Mouse (Mus musculus): ENCODE data around the gene Prpf8.

Gene Prpf8

DNA sequence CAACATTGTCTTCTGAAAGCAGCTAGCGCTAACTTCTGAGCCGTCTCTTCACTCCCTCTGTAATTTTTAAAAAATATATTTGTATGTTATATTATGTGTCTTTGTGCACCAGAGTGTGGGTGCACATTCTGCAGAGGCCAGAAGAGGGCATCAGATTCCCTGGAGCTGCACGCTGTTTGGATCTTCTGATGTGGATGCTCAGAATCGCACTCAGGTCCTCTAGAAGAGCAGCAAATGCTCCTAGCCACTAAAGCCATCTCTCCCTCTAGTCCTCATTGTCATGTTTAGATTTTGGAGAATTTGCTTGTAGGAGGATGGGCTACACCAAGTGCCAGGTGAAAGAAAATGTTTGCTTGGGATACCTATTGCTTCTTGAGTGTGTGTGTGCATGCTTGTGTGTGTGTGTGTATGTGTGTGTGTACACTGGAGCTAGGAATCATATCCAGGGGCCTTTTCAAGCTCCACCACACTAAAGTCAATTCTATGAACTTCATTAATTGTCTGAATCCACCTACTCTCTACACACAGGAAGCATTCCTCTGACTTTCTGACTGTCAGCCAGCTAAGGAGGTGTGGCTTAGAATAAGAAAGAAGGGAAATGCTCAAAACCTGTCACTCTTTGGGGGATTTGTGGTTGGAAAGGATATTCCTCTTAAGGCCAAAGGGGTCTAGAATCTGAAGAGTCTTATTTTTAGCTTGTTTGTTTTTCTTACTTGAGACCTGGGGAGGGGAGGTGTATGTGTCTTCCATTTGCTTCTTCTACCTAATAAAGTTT is 19.7 kb upstream of the Prpf8 start:
- TF ChIP-seq GATA4 (IDR thresholded peaks at IDR 0.05; ENCODE audit: insufficient replicate concordance, low read length), result no peak

DNA sequence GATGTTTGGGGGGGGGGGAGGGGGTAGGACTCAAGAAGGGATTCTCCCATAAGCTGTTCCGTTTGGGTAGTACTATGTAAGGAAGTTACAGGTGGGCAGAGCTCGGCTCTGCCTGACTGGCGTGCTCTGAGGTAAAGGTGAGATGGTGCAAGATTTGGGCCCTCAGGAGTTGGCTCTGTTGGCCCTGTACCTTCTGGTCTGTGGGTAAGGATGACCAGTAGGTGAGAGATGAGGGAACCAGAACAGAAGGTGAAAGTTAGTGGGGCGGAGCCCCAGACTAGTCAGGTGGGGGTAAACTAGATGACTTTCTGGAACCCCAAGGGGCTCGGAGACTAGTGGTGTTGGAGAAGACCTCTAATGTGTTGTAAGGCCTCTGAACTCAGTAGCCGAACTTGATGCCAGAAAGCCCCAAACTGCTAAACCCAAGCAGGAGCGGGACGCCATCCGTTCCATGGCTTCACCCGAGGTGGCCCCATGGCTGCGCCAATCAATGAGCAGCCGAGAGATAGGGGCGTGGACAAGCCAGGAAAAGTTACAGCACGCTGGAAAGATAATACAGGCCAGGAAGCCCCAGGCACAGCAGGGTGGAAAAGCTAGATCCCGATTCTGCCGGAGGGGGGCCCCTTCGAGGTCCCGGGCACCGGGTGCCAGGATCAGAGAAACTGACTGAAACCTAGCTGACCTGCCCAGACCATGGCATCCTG is 19.0 kb upstream of the Prpf8 start:
- TF ChIP-seq GATA4 (IDR thresholded peaks at IDR 0.05; ENCODE audit: insufficient replicate concordance, low read length), result peak; percentile 94; the same call in 1 of the 2 replicates

DNA sequence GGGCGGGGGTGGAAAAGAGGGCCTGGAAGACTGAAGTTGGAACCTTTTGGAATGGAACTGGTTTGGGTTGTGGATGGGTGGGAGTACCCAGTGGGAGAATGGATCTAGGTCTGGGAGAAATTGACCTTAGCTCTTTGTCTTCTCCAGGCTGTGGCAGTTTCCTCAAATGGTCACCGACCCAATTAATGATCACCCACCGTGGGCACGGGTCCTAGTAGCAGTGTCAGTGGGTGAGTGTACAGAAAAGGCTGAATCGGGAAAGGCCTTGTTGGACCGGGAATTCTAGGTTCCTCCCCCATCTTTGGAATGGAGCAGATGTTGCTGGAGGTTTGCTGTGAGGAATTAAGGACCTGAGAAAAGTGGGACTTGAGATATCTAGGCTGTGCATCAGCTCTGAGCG is 18.2 kb upstream of the Prpf8 start:
- no peak for TF ChIP-seq GATA4 (IDR thresholded peaks at IDR 0.05; ENCODE audit: insufficient replicate concordance, low read length)

DNA sequence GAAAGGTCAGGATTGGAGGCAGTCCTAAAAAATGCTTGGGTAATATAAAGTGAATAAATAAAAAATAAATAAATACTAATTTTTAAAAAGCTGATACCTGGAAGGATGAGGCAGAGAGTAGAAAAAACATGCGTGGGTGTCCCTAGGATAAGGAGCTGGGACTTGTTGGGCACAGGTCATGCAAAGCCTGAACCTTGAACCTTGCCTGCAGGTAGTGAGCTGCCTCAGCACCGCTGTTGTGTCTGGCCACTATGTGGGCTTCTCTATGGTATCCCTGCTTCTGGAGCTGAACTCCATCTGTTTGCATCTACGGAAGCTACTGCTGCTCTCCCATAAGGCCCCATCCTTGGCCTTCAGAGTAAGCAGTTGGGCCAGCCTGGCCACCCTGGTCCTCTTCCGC is 17.4 kb upstream of the Prpf8 start:
- TF ChIP-seq GATA4 (IDR thresholded peaks at IDR 0.05; ENCODE audit: insufficient replicate concordance, low read length), result no peak

DNA sequence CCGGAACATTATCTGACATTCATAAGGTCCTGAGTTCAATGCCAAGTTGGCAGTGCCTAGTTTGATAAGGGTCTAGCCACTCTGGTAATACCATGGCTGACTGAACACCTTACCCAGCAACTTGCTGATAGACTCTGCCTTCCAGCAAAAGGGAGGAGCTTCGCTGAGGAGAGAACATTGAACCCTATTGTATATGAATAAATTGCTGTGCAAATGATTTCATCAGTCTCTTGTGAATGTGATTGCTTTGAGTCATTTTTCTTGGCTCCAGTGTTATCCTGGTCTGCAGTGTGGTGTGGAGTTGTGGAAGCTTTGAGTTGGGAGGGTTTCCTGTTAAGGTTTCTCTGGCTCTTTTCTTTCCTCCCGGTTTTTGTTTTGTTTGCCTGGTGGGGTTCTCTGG is 15.9 kb upstream of the Prpf8 start:
- TF ChIP-seq GATA4 (IDR thresholded peaks at IDR 0.05; ENCODE audit: insufficient replicate concordance, low read length), result no peak

DNA sequence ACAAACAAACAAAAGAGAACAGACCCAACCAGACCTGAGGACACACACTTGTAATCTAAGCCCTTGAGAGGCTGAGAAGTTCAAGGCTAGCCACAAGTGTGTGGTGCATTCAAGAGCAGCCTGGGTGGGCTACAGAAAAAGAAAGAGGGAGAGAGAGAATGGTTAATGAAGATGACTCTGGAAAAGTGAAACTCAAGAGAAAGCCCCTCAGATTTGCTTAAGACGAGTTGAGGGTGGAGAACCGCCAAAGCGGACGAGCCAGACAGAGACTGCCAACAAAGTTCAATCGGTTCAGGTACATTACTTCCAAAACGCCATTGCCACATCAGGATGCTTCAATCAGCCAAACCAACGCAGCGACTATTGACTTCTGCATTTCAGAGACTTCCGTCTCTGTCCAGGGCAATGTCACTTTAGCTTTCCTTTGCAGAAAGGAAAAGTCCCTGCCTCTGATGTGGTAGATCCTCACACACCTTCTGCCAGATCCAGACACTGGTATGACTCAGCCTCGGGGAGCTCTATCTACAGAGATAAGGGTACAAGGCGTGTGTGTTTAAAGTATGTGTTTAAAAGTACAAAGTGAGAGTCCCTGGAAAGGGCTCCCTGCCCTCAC is 14.0 kb upstream of the Prpf8 start:
- TF ChIP-seq GATA4 (IDR thresholded peaks at IDR 0.05; ENCODE audit: insufficient replicate concordance, low read length), result no peak

DNA sequence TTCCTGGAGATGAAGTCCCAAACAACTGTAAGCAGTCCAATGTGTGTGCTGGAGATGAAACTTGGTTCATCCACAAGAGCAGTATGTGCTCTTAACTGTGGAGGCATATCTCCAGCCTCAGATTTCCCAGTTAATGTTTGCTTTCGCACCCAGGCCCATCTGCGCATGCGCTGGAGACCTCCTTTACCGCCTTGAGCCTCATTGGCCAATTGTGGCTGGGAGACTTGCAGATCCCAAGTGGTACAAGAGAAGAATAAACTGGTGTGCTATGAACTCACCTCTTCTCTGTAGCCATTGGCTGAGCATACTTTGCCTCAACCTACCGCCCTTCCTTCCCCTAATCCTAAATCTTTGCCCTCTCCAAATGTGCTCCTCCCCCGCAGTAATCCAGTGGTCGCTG is 13.2 kb upstream of the Prpf8 start:
- TF ChIP-seq GATA4 (IDR thresholded peaks at IDR 0.05; ENCODE audit: insufficient replicate concordance, low read length), result no peak

DNA sequence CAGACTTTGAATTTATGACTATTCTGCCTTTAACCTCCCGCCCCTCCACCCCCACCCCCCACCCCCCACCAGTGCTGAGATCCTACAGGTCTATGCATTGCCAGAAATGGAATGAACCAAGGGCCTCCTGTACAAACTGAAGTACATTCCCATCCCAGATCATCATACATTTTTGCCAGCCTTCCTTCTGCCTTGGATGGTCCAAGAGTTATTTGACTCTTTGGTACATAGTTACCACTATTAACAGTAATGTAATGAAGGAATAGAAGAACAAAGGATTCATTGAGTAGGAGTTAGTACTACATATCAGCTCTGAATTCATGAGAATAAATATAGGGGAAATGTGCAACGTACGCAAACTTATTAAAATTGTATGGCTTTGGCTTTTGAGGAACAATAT is 424 bp upstream of the Prpf8 start:
- TF ChIP-seq GATA4 (IDR thresholded peaks at IDR 0.05; ENCODE audit: insufficient replicate concordance, low read length), result no peak

DNA sequence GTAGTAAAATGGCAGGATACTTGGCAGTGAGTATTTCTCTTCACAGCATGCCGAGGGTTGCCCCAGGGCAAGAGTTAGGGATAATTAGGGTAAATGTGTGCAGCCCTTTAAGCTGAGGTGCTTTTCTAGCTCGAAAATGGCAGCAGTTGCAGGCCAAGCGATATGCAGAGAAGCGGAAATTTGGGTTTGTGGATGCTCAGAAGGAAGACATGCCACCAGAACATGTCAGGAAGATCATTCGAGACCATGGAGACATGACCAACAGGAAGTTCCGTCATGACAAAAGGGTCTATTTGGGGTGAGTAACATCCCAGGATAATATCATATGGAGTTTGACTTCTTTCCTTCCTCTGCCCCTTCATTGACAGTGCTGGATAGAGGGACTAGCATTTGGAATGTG is 880 bp downstream of the Prpf8 start:
- no peak for TF ChIP-seq GATA4 (IDR thresholded peaks at IDR 0.05; ENCODE audit: insufficient replicate concordance, low read length)

DNA sequence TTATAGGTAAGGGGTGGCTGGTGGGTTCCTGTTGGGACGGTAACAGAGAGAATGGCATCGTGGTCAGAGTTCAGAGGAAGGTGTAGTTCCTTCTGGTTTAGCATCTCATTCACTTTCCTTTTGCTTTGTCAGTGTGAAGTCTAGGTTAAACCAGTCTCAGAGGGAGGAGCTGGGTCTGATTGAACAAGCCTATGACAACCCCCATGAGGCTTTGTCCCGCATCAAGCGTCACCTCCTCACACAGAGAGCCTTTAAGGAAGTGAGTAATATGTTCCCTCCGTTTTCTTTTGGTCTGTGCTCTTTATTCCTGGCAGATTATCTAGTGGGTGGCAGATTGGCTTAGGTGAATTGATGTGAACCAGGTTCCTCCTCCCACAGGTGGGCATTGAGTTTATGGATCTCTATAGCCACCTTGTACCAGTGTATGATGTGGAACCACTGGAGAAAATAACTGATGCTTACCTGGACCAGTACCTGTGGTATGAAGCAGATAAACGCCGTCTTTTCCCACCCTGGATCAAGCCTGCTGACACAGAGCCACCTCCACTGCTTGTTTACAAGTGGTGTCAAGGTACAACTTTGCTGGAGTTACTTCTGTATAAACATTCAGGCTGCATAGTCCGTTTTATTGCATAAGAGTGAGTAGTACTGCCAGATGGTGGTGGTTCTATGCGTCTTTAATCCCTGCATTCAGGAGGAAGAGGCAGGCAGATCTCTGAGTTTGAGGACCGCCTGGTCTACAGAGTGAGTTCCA is 7.9 kb downstream of the Prpf8 start:
- no peak for TF ChIP-seq GATA4 (IDR thresholded peaks at IDR 0.05; ENCODE audit: insufficient replicate concordance, low read length)

DNA sequence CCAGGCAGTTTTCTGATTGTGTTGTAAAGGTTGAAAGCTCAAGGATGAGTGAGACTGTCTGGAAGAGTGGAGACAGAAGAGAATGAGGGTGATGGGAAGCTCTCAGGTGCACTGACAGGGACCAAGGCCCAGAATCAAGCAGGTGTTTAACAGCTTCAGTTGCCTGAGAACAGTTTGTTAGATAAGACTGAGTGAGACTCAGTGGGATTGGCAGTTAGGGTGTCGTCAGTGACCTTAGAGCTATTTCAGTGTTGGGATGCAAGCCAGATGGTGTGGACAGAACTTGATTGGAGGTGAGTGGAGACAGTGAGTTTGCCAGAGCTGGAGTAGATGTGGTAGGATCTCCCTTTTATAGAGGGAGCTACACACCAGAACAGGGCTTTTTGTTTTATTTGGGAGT is 11.5 kb downstream of the Prpf8 start:
- no peak for TF ChIP-seq GATA4 (IDR thresholded peaks at IDR 0.05; ENCODE audit: insufficient replicate concordance, low read length)

DNA sequence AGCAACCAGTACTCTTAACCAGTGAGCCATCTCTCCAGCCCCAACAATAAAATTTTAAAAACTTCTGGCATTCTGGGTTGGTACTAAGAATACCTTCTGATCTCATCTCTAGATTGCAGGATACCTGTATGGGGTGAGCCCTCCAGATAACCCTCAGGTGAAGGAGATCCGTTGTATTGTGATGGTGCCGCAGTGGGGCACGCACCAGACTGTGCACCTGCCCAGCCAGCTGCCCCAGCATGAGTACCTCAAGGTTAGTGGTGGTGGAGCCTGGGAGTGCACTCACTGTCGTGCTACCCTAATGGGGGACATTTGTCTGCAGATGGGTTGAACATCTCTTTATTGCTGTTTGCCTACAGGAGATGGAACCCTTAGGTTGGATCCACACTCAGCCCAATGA is 21.5 kb downstream of the Prpf8 start:
- no peak for TF ChIP-seq GATA4 (IDR thresholded peaks at IDR 0.05; ENCODE audit: insufficient replicate concordance, low read length)

DNA sequence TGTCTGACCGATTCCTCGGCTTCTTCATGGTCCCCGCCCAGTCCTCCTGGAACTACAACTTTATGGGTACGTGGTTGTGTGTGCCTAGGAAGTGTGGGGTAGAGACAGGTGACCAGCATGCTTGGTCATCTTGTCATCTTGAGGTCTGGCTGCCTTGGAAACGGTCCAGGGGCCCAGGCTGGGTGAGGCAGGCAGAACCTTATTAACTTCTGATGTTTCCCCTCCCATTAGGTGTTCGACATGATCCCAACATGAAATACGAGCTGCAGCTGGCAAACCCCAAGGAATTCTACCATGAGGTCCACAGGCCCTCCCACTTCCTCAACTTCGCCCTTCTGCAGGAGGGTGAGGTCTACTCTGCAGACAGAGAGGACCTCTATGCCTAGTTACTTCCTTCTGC is 22.3 kb downstream of the Prpf8 start:
- no peak for TF ChIP-seq GATA4 (IDR thresholded peaks at IDR 0.05; ENCODE audit: insufficient replicate concordance, low read length)

DNA sequence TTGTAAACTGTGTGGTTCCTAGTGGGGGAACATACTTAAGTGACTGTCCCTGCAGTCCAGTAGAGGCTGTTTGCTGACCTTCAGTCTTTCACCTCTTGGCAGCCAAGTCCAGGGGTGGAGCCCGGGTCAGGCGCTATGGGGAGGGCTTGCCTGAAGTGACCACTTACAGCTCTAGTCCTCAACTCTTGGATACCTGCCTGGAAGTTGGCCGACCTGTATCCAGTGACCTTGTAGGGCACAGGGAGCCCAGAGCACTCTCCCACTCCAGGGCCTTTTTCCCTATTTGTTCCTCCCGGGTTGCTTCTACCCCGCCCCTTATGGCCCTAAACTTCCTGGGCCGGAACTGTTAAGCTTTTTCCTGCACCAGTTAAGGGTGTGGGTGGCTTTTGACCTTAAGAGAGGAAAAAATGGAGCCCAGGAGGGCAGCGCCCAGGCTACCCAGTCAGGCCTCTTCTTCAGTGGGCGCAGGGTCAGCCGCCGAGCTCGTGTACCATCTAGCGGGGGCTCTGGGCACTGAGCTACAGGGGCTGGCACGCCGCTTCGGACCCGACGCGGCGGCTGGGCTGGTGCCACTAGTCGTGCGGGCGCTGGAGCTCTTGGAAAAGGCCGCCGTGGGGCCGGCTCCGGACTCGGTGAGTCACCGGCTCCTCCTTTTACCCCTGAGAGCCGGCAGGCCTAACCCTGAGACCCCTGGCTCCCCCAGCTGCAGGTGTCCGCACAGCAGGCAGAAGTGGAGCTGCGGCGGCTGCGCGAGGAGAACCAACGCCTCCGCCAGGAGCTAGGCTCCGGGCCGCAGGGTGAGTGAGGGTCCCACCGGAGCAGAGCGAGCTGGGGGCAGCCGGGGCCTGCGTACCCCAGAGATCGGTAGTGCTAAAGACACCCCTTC is 23.4 kb downstream of the Prpf8 start, which contains the start of gene Rilp:
Rilp (plus strand) TSS at position 354 of the 886 bp plus-strand sequence.
- TF ChIP-seq GATA4 (IDR thresholded peaks at IDR 0.05; ENCODE audit: insufficient replicate concordance, low read length), result no peak

DNA sequence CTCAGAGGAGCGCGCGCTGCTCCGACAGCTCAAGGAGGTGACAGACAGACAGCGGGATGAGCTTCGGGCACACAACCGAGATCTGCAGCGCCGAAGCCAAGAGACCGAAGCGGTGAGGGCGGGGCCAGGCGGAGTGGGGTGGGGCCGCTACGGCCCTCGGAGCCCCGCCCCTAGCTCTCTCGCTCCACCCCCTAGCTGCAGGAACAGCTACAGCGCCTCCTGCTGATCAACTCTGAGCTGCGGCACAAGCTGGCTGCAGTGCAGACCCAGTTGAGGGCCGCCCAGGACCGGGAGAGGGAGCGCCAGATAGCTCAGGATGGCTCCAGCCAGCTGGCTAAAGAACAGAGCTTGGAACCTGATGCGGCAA is 24.0 kb downstream of the Prpf8 start:
- no peak for TF ChIP-seq GATA4 (IDR thresholded peaks at IDR 0.05; ENCODE audit: insufficient replicate concordance, low read length)

Data from liver, adult (tissue).